Mouse (Mus musculus): ENCODE measurements around the gene Gm9507.
"Not testable (repeated sequence)": the region's sequence is repeated elsewhere in the genome, so short reads cannot be mapped to it uniquely, and the experiment has no call there.

Gm9507 gene

GRCm38 (mm10) chr10:77811743-77812142, at the start of gene Gm9507:
Gene Gm9507, minus strand, starts transcription at chr10:77811843.
- DNase-seq (ENCODE audit: low spot score): no peak

- DNase-seq (ENCODE audit: low spot score): no peak
Measured at GRCm38 (mm10) chr10:77852559-77852958, 40.9 kb upstream of the Gm9507 start, which contains the start of gene Gm10318. Gene Gm10318, plus strand, starts transcription at chr10:77852859.

- DNase-seq (ENCODE audit: low spot score): no peak
Measured at GRCm38 (mm10) chr10:77847538-77847937, 35.9 kb upstream of the Gm9507 start.

- no peak for DNase-seq (ENCODE audit: low spot score)
Measured at GRCm38 (mm10) chr10:77846961-77847360, 35.3 kb upstream of the Gm9507 start.

- DNase-seq (ENCODE audit: low spot score): no peak
Measured at GRCm38 (mm10) chr10:77846503-77846902, 34.9 kb upstream of the Gm9507 start, which contains the start of gene Gm36176. Gene Gm36176, plus strand, starts transcription at chr10:77846803.

- no peak for DNase-seq (ENCODE audit: low spot score)
Measured at GRCm38 (mm10) chr10:77839006-77839405, 27.4 kb upstream of the Gm9507 start.

GRCm38 (mm10) chr10:77835647-77836046, 24.0 kb upstream of the Gm9507 start, which contains the start of gene Krtap10-10:
Gene Krtap10-10, plus strand, starts transcription at chr10:77835947.
- no peak for DNase-seq (ENCODE audit: low spot score)

GRCm38 (mm10) chr10:77826951-77827350, 15.3 kb upstream of the Gm9507 start, which contains the start of gene Krtap10-4:
Gene Krtap10-4, minus strand, starts transcription at chr10:77827095.
- DNase-seq (ENCODE audit: low spot score): no peak

GRCm38 (mm10) chr10:77819203-77819602, 7.6 kb upstream of the Gm9507 start:
- no peak for DNase-seq (ENCODE audit: low spot score)

GRCm38 (mm10) chr10:77818523-77818922, 6.9 kb upstream of the Gm9507 start:
- DNase-seq (ENCODE audit: low spot score): no peak

GRCm38 (mm10) chr10:77815514-77815913, 3.9 kb upstream of the Gm9507 start:
- no peak for DNase-seq (ENCODE audit: low spot score)

- no peak for DNase-seq (ENCODE audit: low spot score)
Measured at GRCm38 (mm10) chr10:77814382-77814781, 2.7 kb upstream of the Gm9507 start, which contains the start of gene Gm2696. Gene Gm2696, plus strand, starts transcription at chr10:77814682.

- no peak for DNase-seq (ENCODE audit: low spot score)
Measured at GRCm38 (mm10) chr10:77804095-77804494, 7.5 kb downstream of the Gm9507 start.

- DNase-seq (ENCODE audit: low spot score): no peak
Measured at GRCm38 (mm10) chr10:77798921-77799508, 12.6 kb downstream of the Gm9507 start, which contains the start of gene Gm19668. Gene Gm19668, minus strand, starts transcription at chr10:77799133.

GRCm38 (mm10) chr10:77798164-77798920, 13.3 kb downstream of the Gm9507 start:
- DNase-seq (ENCODE audit: low spot score): not testable (repeated sequence)

GRCm38 (mm10) chr10:77797677-77798076, 14.0 kb downstream of the Gm9507 start:
- no peak for DNase-seq (ENCODE audit: low spot score)

- DNase-seq (ENCODE audit: low spot score): no peak
Measured at GRCm38 (mm10) chr10:77794976-77795375, 16.7 kb downstream of the Gm9507 start, which contains the start of gene Gm9639. Gene Gm9639, minus strand, starts transcription at chr10:77795076.

- no peak for DNase-seq (ENCODE audit: low spot score)
Measured at GRCm38 (mm10) chr10:77788621-77789020, 23.0 kb downstream of the Gm9507 start.

- not testable (repeated sequence) for DNase-seq (ENCODE audit: low spot score)
Measured at GRCm38 (mm10) chr10:77787876-77788275, 23.8 kb downstream of the Gm9507 start, which contains the start of gene Gm7137. Gene Gm7137, minus strand, starts transcription at chr10:77788200.

GRCm38 (mm10) chr10:77783396-77783795, 28.2 kb downstream of the Gm9507 start:
- not testable (repeated sequence) for DNase-seq (ENCODE audit: low spot score)

GRCm38 (mm10) chr10:77782442-77782841, 29.2 kb downstream of the Gm9507 start, which contains the start of gene Gm3250:
Gene Gm3250, minus strand, starts transcription at chr10:77782542.
- not testable (repeated sequence) for DNase-seq (ENCODE audit: low spot score)

GRCm38 (mm10) chr10:77776844-77777243, 34.8 kb downstream of the Gm9507 start, which contains the start of gene Gm7138:
Gene Gm7138, minus strand, starts transcription at chr10:77776944.
- DNase-seq (ENCODE audit: low spot score): not testable (repeated sequence)

- DNase-seq (ENCODE audit: low spot score): not testable (repeated sequence)
Measured at GRCm38 (mm10) chr10:77772142-77772541, 39.5 kb downstream of the Gm9507 start.

All from layer of hippocampus, adult 11-12 months (tissue).